Mouse (Mus musculus) C2C12 (cell line): Measurements from ENCODE around the gene Tax1bp3.

Experiments used
- CTCF ChIP-seq: IDR thresholded peaks from one replicate; pipeline ENCODE4 v1.5.1; 2011; ENCODE audit not compliant: control insufficient read depth, insufficient read depth, insufficient read length
- MYOD1 ChIP-seq: IDR thresholded peaks from one replicate; pipeline ENCODE4 v1.6.1; 2011; ENCODE audit warnings: low read depth; ENCODE audit not compliant: control insufficient read depth, insufficient read length
- USF1 ChIP-seq: IDR thresholded peaks from one replicate; pipeline ENCODE4 v1.6.1; 2011; ENCODE audit warnings: low read depth, mild to moderate bottlenecking, control low read depth, moderate library complexity

GRCm38 (mm10) chr11:73137116-73137515 lies 39.8 kb upstream of the Tax1bp3 start:
- TF ChIP-seq CTCF: no peak
- no peak for TF ChIP-seq USF1
- TF ChIP-seq MYOD1: no peak
